Mouse (Mus musculus) CH12.LX (cell line): ENCODE measurements around the gene Trim47. TPM values are rescaled to one million over a fixed set of nuclear protein-coding genes. Genes with fewer than 3 reads are reported as not detected.

Experiments
- DNase-seq: peaks from one replicate; pipeline ENCODE4 v3.0.0-alpha.2; 2013; ENCODE audit errors: extremely low read depth
- H3K27ac ChIP-seq: 2 replicates; pipeline ENCODE4 v1.5.1; 2012; ENCODE audit warnings: low read depth, mild to moderate bottlenecking, control low read depth, moderate library complexity; ENCODE audit not compliant: insufficient read depth
- H3K27me3 ChIP-seq: replicated peaks from 2 replicates; pipeline ENCODE3; 2012; ENCODE audit warnings: inconsistent platforms
- H3K36me3 ChIP-seq, 2 experiments: replicated peaks in 1 of 2; 2 replicates each; pipeline versions ENCODE3 to v1.6.1; 2012; ENCODE audit warnings: inconsistent platforms in 1 of 2, low read length in 1 of 2, mild to moderate bottlenecking in 1 of 2, mixed read lengths in 1 of 2, moderate library complexity in 1 of 2; ENCODE audit not compliant: control insufficient read depth in 1 of 2, insufficient read depth in 1 of 2
- H3K4me1 ChIP-seq, 2 experiments: 2 replicates each; pipeline ENCODE4 v1.6.1; 2012; ENCODE audit warnings: inconsistent platforms in 1 of 2, moderate library complexity in 1 of 2; ENCODE audit not compliant: insufficient read depth in 2 of 2, control insufficient read depth in 1 of 2
- H3K4me2 ChIP-seq: 2 replicates; pipeline ENCODE4 v1.6.1; 2012; ENCODE audit warnings: low read depth, mild to moderate bottlenecking, control low read depth; ENCODE audit not compliant: poor library complexity, insufficient read depth, severe bottlenecking
- H3K4me3 ChIP-seq, 3 experiments: fragments of 150-350 bp in 1 of 3; sonication (generic) in 1 of 3; replicated peaks in 1 of 3; 2 replicates each; pipeline versions ENCODE3 to v1.5.1; 2011 to 2012; ENCODE audit warnings: low read depth in 2 of 3, low read length in 2 of 3, mild to moderate bottlenecking in 2 of 3, moderate library complexity in 2 of 3, control low read depth in 1 of 3, improper control_type of control experiment in 1 of 3, inconsistent platforms in 1 of 3, mixed read lengths in 1 of 3; ENCODE audit not compliant: poor library complexity in 1 of 3
- H3K79me2 ChIP-seq: replicated peaks from 2 replicates; pipeline ENCODE4 v1.6.1; 2012; ENCODE audit warnings: mild to moderate bottlenecking, moderate library complexity; ENCODE audit not compliant: control insufficient read depth, poor library complexity, insufficient read depth, severe bottlenecking; ENCODE audit errors: extremely low read depth
- H3K9ac ChIP-seq: 2 replicates; pipeline ENCODE4 v1.6.1; 2012; ENCODE audit warnings: low read depth, mild to moderate bottlenecking, control low read depth, moderate library complexity; ENCODE audit not compliant: insufficient read depth
- H3K9me3 ChIP-seq: replicated peaks from 2 replicates; pipeline ENCODE3; 2012; ENCODE audit warnings: low read length, inconsistent platforms, mixed read lengths
- BHLHE40 ChIP-seq: IDR thresholded peaks from 2 replicates; pipeline ENCODE4 v1.6.1; 2011; ENCODE audit warnings: mild to moderate bottlenecking, low read depth, low read length, improper control_type of control experiment
- CHD1 ChIP-seq: IDR thresholded peaks from 2 replicates; pipeline ENCODE4 v1.6.1; 2012; ENCODE audit warnings: low read depth, low read length, improper control_type of control experiment, inconsistent platforms
- CHD2 ChIP-seq: IDR thresholded peaks from 2 replicates; pipeline ENCODE4 v1.6.1; 2011; ENCODE audit warnings: low read length, improper control_type of control experiment
- CTCF ChIP-seq, 2 experiments: IDR thresholded peaks in 1 of 2; conservative IDR thresholded peaks in 1 of 2; 2 replicates each; pipeline ENCODE4 v1.5.1; 2011 to 2012; ENCODE audit warnings: low read depth in 2 of 2, low read length in 2 of 2, improper control_type of control experiment in 1 of 2, inconsistent platforms in 1 of 2, mild to moderate bottlenecking in 1 of 2, moderate library complexity in 1 of 2
- E2F4 ChIP-seq: IDR thresholded peaks from 2 replicates; pipeline ENCODE4 v1.6.1; 2011; ENCODE audit warnings: low read depth, low read length, improper control_type of control experiment; ENCODE audit not compliant: insufficient replicate concordance
- ELF1 ChIP-seq: IDR thresholded peaks from 2 replicates; pipeline ENCODE4 v1.6.1; 2014; ENCODE audit warnings: low read depth, mild to moderate bottlenecking, inconsistent platforms, low read length, improper control_type of control experiment
- EP300 ChIP-seq: IDR thresholded peaks from 2 replicates; pipeline ENCODE4 v1.6.1; 2011; ENCODE audit warnings: low read length, improper control_type of control experiment
- ETS1 ChIP-seq: conservative IDR thresholded peaks from 2 replicates; pipeline ENCODE4 v1.6.1; 2012; ENCODE audit warnings: low read depth, mild to moderate bottlenecking, inconsistent platforms, low read length, improper control_type of control experiment, moderate library complexity
- GABPA ChIP-seq: IDR thresholded peaks from 2 replicates; pipeline ENCODE4 v1.6.1; 2012; ENCODE audit warnings: low read depth, low read length, improper control_type of control experiment, inconsistent platforms; ENCODE audit not compliant: insufficient replicate concordance
- HCFC1 ChIP-seq: IDR thresholded peaks from 2 replicates; pipeline ENCODE4 v1.6.1; 2012; ENCODE audit warnings: low read depth, mild to moderate bottlenecking, inconsistent platforms, low read length, improper control_type of control experiment
- IRF4 ChIP-seq: IDR thresholded peaks from 2 replicates; pipeline ENCODE4 v1.6.1; 2014; ENCODE audit warnings: low read depth, mild to moderate bottlenecking, inconsistent platforms, low read length, improper control_type of control experiment
- JUN ChIP-seq: IDR thresholded peaks from 2 replicates; pipeline ENCODE4 v1.6.1; 2011; ENCODE audit warnings: low read depth, mild to moderate bottlenecking, low read length, improper control_type of control experiment, moderate library complexity; ENCODE audit not compliant: insufficient read depth
- JUND ChIP-seq: conservative IDR thresholded peaks from 2 replicates; pipeline ENCODE4 v1.6.1; 2011; ENCODE audit warnings: low read depth, low read length, improper control_type of control experiment
- KAT2A ChIP-seq: IDR thresholded peaks from 2 replicates; pipeline ENCODE4 v1.6.1; 2012; ENCODE audit warnings: low read length, improper control_type of control experiment, inconsistent platforms; ENCODE audit not compliant: insufficient replicate concordance
- MAFK ChIP-seq: IDR thresholded peaks from 2 replicates; pipeline ENCODE4 v1.6.1; 2011; ENCODE audit warnings: low read length, improper control_type of control experiment; ENCODE audit not compliant: insufficient replicate concordance
- MAX ChIP-seq: IDR thresholded peaks from 2 replicates; pipeline ENCODE4 v1.6.1; 2011; ENCODE audit warnings: low read length, improper control_type of control experiment
- MAZ ChIP-seq: IDR thresholded peaks from 2 replicates; pipeline ENCODE4 v1.6.1; 2012; ENCODE audit warnings: low read depth, mild to moderate bottlenecking, inconsistent platforms, low read length, improper control_type of control experiment, moderate library complexity
- MEF2A ChIP-seq: IDR thresholded peaks from 2 replicates; pipeline ENCODE4 v1.6.1; 2014; ENCODE audit warnings: low read depth, mild to moderate bottlenecking, inconsistent platforms, low read length, improper control_type of control experiment, borderline replicate concordance
- MXI1 ChIP-seq: IDR thresholded peaks from 2 replicates; pipeline ENCODE4 v1.6.1; 2011; ENCODE audit warnings: mild to moderate bottlenecking, low read depth, low read length, improper control_type of control experiment
- MYC ChIP-seq: IDR thresholded peaks from 2 replicates; pipeline ENCODE4 v1.6.1; 2011; ENCODE audit warnings: low read depth, mild to moderate bottlenecking, improper control_type of control experiment, low read length
- NELFE ChIP-seq: IDR thresholded peaks from 2 replicates; pipeline ENCODE4 v1.6.1; 2011; ENCODE audit warnings: low read depth, low read length, improper control_type of control experiment
- NRF1 ChIP-seq: IDR thresholded peaks from 2 replicates; pipeline ENCODE4 v1.6.1; 2014; ENCODE audit warnings: low read depth, mild to moderate bottlenecking, inconsistent platforms, low read length, improper control_type of control experiment, moderate library complexity
- PAX5 ChIP-seq: IDR thresholded peaks from 2 replicates; pipeline ENCODE4 v1.6.1; 2012; ENCODE audit warnings: low read length, inconsistent platforms, mixed read lengths
- POLR2A ChIP-seq: IDR thresholded peaks from 2 replicates; pipeline ENCODE4 v1.6.1; 2011; ENCODE audit warnings: low read depth, mild to moderate bottlenecking, improper control_type of control experiment, low read length
- POLR2AphosphoS2 ChIP-seq: IDR thresholded peaks from 2 replicates; pipeline ENCODE4 v1.6.1; 2011; ENCODE audit warnings: low read depth, low read length, improper control_type of control experiment
- RAD21 ChIP-seq: IDR thresholded peaks from 2 replicates; pipeline ENCODE4 v1.6.1; 2011; ENCODE audit warnings: low read depth, mild to moderate bottlenecking, low read length, improper control_type of control experiment, moderate library complexity
- RCOR1 ChIP-seq: conservative IDR thresholded peaks from 2 replicates; pipeline ENCODE4 v1.6.1; 2012; ENCODE audit warnings: low read depth, mild to moderate bottlenecking, inconsistent platforms, low read length, improper control_type of control experiment
- SIN3A ChIP-seq: IDR thresholded peaks from 2 replicates; pipeline ENCODE4 v1.6.1; 2012; ENCODE audit warnings: low read length, improper control_type of control experiment, inconsistent platforms
- SMC3 ChIP-seq: IDR thresholded peaks from 2 replicates; pipeline ENCODE4 v1.6.1; 2011; ENCODE audit warnings: low read depth, low read length, improper control_type of control experiment
- TBP ChIP-seq: conservative IDR thresholded peaks from 2 replicates; pipeline ENCODE4 v1.6.1; 2011; ENCODE audit warnings: low read depth, low read length, improper control_type of control experiment
- TCF12 ChIP-seq: IDR thresholded peaks from 2 replicates; pipeline ENCODE4 v1.6.1; 2014; ENCODE audit warnings: low read depth, mild to moderate bottlenecking, inconsistent platforms, low read length, improper control_type of control experiment
- USF1 ChIP-seq: IDR thresholded peaks from 2 replicates; pipeline ENCODE4 v1.6.1; 2014; ENCODE audit warnings: low read depth, mild to moderate bottlenecking, inconsistent platforms, low read length, improper control_type of control experiment
- USF2 ChIP-seq: conservative IDR thresholded peaks from 2 replicates; pipeline ENCODE4 v1.6.1; 2011; ENCODE audit warnings: low read depth, low read length, improper control_type of control experiment
- ZC3H11A ChIP-seq: IDR thresholded peaks from 2 replicates; pipeline ENCODE4 v1.6.1; 2012; ENCODE audit warnings: low read depth, mild to moderate bottlenecking, inconsistent platforms, low read length, improper control_type of control experiment
- ZKSCAN1 ChIP-seq: IDR thresholded peaks from 2 replicates; pipeline ENCODE4 v1.6.1; 2012; ENCODE audit warnings: low read depth, inconsistent platforms, low read length, improper control_type of control experiment, borderline replicate concordance
- ZMIZ1 ChIP-seq: IDR thresholded peaks from 2 replicates; pipeline ENCODE4 v1.6.1; 2012; ENCODE audit warnings: low read depth, mild to moderate bottlenecking, inconsistent platforms, low read length, improper control_type of control experiment
- ZNF384 ChIP-seq: IDR thresholded peaks from 2 replicates; pipeline ENCODE4 v1.6.1; 2012; ENCODE audit warnings: low read depth, low read length, improper control_type of control experiment, inconsistent platforms
- dilution Hi-C: fragments of 300-500 bp; cut with MboI; formaldehyde crosslinking; loops from 2 replicates; pipeline ENCODE4 v1.14.3; 2020; ENCODE audit warnings: low sequenced_read_pairs; ENCODE audit not compliant: extremely low pct_unique_long_range_greater_than_20kb, extremely low pct_ligation_motif_present
- in situ Hi-C: fragments of 300-500 bp; cut with MboI; formaldehyde crosslinking; loops from 3 replicates; pipeline ENCODE4 v1.14.3; 2019; ENCODE audit warnings: low sequenced_read_pairs, low pct_ligation_motif_present, low pct_unique_long_range_greater_than_20kb, mixed read lengths
- polyA plus RNA-seq: library from polyadenylated mRNA; unstranded; fragments of >175 nt; gene quantifications from 2 replicates; pipeline ENCODE4 v1.2.1, GENCODE M21; 2012; ENCODE audit warnings: low read depth; ENCODE audit not compliant: insufficient read length
- total RNA-seq, 2 experiments: library from RNA; depleted of rRNA; stranded (reverse); fragments of 300-350 nt in 1 of 2; fragments of >200 nt in 1 of 2; gene quantifications; 2 replicates each; pipeline ENCODE4 v1.2.3; 2012 to 2014

Trim47 gene
- total and polyA plus RNA-seq, 3 experiments, result 0.21 to 0.38 TPM; not detected in 1

GRCm38 (mm10) chr11:116087194-116088130, 39.5 kb downstream of the Trim47 start:
- H3K9ac ChIP-seq, result peak overlapping the region; percentile 58
- H3K4me1 ChIP-seq, result peaks cover 3 to 35% of the 10 kb centered on the region in 2 experiments
- H3K9me3 ChIP-seq, result no peaks in the 10 kb centered on the region
- dilution Hi-C loops, result no loop called here
- H3K36me3 ChIP-seq, result peaks cover 15 to 31% of the 10 kb centered on the region in 2 experiments
- peak overlapping the region; percentile 46 for H3K27ac ChIP-seq
- in situ Hi-C loops, result loop anchor here (5.0 kb wide), 1 partner anchor 45 kb away; the partner anchor contains the start of gene Trim65
- peaks cover 16% of the 10 kb centered on the region for H3K79me2 ChIP-seq
- H3K27me3 ChIP-seq, result no peaks in the 10 kb centered on the region
- peak; percentile 90 for DNase-seq
- H3K4me3 ChIP-seq, result peak overlapping the region; percentile 51 to 96 (median 63)
- H3K4me2 ChIP-seq, result peak overlapping the region; percentile 86
- TF ChIP-seq ZNF384 (0 out of 2 replicates have a peak, but pooled peaks have one; percentile 22), RCOR1 (no peak), JUN (no peak; the same call in 1 of the 2 replicates), MYC (peak; percentile 76; the same call in 1 of the 2 replicates), MAX (peak; percentile 92), EP300 (no peak), CHD1 (no peak), MAZ (peak; percentile 89), MEF2A (peak; percentile 52; the same call in 1 of the 2 replicates), POLR2AphosphoS2 (0 out of 2 replicates have a peak, but pooled peaks have one; percentile 54), CHD2 (no peak), RAD21 (peak; percentile 74), PAX5 (no peak), TBP (no peak), USF2 (no peak), USF1 (peak; percentile 63), ZKSCAN1 (no peak), NELFE (peak; percentile 90), MAFK (no peak), JUND (peak; percentile 62; the same call in 1 of the 2 replicates), SMC3 (peak; percentile 70), TCF12 (peak; percentile 78), BHLHE40 (peak; percentile 79), ZMIZ1 (0 out of 2 replicates have a peak, but pooled peaks have one; percentile 59), ZC3H11A (peak; percentile 22), KAT2A (no peak), GABPA (no peak), CTCF (conservative IDR thresholded peaks at IDR 0.05 in 1 of 2, IDR thresholded peaks at IDR 0.05 in 1 of 2; ENCODE audit: low read depth in 2 of 2, low read length in 2 of 2) (peak; percentile 8 to 94; a peak in 2 of 4 replicates), ELF1 (no peak; the same call in none of the 2 replicates), SIN3A (peak; percentile 26), NRF1 (peak; percentile 56; the same call in 1 of the 2 replicates), HCFC1 (peak; percentile 40), IRF4 (peak; percentile 78), E2F4 (0 out of 2 replicates have a peak, but pooled peaks have one; percentile 16), MXI1 (peak; percentile 87), POLR2A (peak; percentile 66), ETS1 (0 out of 2 replicates have a peak, but pooled peaks have one; percentile 39)
